Mouse (Mus musculus): ENCODE measurements around the gene Bak1.

DNA sequence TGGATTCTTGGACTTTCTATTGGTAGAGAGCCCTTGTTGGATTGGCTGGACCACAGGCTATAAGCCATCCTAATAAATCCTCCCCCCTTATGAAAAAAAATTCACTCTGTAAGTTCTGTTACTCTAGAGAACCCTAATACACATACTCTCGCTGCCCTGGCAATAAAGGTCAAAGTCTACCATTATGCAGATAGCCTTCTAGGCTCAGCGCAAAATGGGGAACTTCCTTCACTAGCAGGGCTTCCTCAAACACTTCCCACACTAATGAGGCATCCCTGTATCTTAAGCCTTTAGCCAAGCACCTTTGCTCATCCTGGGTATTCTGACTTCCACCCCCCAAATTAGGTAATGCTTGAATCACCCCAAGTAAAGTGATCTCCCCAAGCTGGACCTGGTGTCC lies 20.5 kb downstream of the Bak1 start:
- TF ChIP-seq CTCF (IDR thresholded peaks at IDR 0.05) (no peak), POLR2A (IDR thresholded peaks at IDR 0.05; ENCODE audit: insufficient read depth, low read depth, low read length) (no peak)

Data from heart, adult 2 months (tissue).